Mouse (Mus musculus) heart, postnatal 0 days (tissue): Measurements from ENCODE around the gene B4galt1.

Source experiments
- CTCF ChIP-seq: IDR thresholded peaks from 2 replicates; pipeline ENCODE4 v1.5.1; 2016; ENCODE audit warnings: antibody characterized with exemption, control low read depth, low read depth
- EP300 ChIP-seq: IDR thresholded peaks from 2 replicates; pipeline ENCODE4 v1.6.1; 2016; ENCODE audit warnings: antibody characterized with exemption, low read depth

GRCm38 (mm10) chr4:40833381-40834231 is 20.2 kb downstream of the B4galt1 start:
- TF ChIP-seq CTCF (no peak), EP300 (no peak)
